Comparison of ENCODE assay signal across 26 mouse cellular contexts in genomic region chr16:92535258-92535657, GRCm38 (mm10). TPM values are rescaled to one million over a fixed set of nuclear protein-coding genes. Genes with fewer than 3 reads are reported as not detected.
A peak's percentile ranks its signal among the peaks of the same experiment; 100 is the strongest.
DNase-seq lines count a peak whose midpoint lies in the region; ATAC-seq and TF ChIP-seq lines count a peak whose summit lies in the region.
"Had no signal": no experiment of that assay in that cellular context is flagged by ENCODE, and none has a peak within 500 bp of the region (broad histone marks: within the 10 kb centered on the region; RNA-seq: fewer than 3 reads in every experiment).

No protein-coding gene starts in this region.

- TF ChIP-seq CTCF in CH12.LX (conservative IDR thresholded peaks at IDR 0.05 in 1 of 2, IDR thresholded peaks at IDR 0.05 in 1 of 2; ENCODE audit: low read depth in 2 of 2, low read length in 2 of 2), result no peak

- H3K79me2 ChIP-seq in CH12.LX (replicated peaks; ENCODE audit: control insufficient read depth, extremely low read depth, insufficient read depth, poor library complexity, severe bottlenecking), result no peaks in the 10 kb centered on the region

- H3K27me3 ChIP-seq in CH12.LX (replicated peaks), result no peaks in the 10 kb centered on the region
- no peaks in the 10 kb centered on the region for H3K27me3 ChIP-seq in hindbrain, embryonic 11.5 days (ENCODE audit: control insufficient read depth, insufficient read depth, low read length)
- H3K27me3 ChIP-seq: embryonic facial prominence, embryonic 13.5 days; embryonic facial prominence, embryonic 15.5 days; forebrain, embryonic 12.5 days had no signal

- 92% methylated on average over 2 of the region's 2 CpGs for WGBS in hindbrain, embryonic 11.5 days

- H3K9ac ChIP-seq in CH12.LX (ENCODE audit: insufficient read depth, low read depth), result no peak overlapping the region
- no peak overlapping the region for H3K9ac ChIP-seq in hindbrain, embryonic 11.5 days (ENCODE audit: low read depth, low read length)
- H3K9ac ChIP-seq: embryonic facial prominence, embryonic 13.5 days; embryonic facial prominence, embryonic 15.5 days; forebrain, embryonic 12.5 days had no signal

- peak; percentile 13 for DNase-seq in A20 (ENCODE audit: low read depth, low spot score)
- no peak for DNase-seq in CH12.LX (ENCODE audit: extremely low read depth)
- DNase-seq in lung, postnatal 10 days, result no peak
- DNase-seq in hindbrain, embryonic 11.5 days (ENCODE audit: low spot score), result no peak
- no peak for DNase-seq in gastrocnemius, postnatal 25 days
- DNase-seq: adrenal gland, adult 2 months; adrenal gland, postnatal 14 days; B cell, adult 2 months; cerebellum, adult 11 months; cerebellum, adult 18-20 months; cerebellum, adult 8-10 months; cerebellum, adult 9-11 months; cerebellum, postnatal 14 days; cerebellum, postnatal 36 days; embryo, embryonic 11 days had no signal

- no peak for TF ChIP-seq POLR2A in CH12.LX (IDR thresholded peaks at IDR 0.05; ENCODE audit: low read depth, low read length)

- no peak for TF ChIP-seq RAD21 in CH12.LX (IDR thresholded peaks at IDR 0.05; ENCODE audit: low read depth, low read length)

- dilution Hi-C loops in CH12.LX (cut with MboI; ENCODE audit: extremely low pct_ligation_motif_present, extremely low pct_unique_long_range_greater_than_20kb, low sequenced_read_pairs), result no loop called here

- no peak overlapping the region for H3K4me2 ChIP-seq in CH12.LX (ENCODE audit: insufficient read depth, low read depth, poor library complexity, severe bottlenecking)
- H3K4me2 ChIP-seq in hindbrain, embryonic 11.5 days (replicated peaks; ENCODE audit: low read depth, low read length), result no peak overlapping the region
- H3K4me2 ChIP-seq: embryonic facial prominence, embryonic 13.5 days; embryonic facial prominence, embryonic 15.5 days; forebrain, embryonic 12.5 days had no signal

- H3K4me1 ChIP-seq in CH12.LX (ENCODE audit: control insufficient read depth in 1 of 2, insufficient read depth in 2 of 2), result 0 out of 4 replicates have a peak, but pooled peaks cover 0 to 3% of the 10 kb centered on the region in 2 experiments
- no peaks in the 10 kb centered on the region for H3K4me1 ChIP-seq in hindbrain, embryonic 11.5 days (replicated peaks; ENCODE audit: control insufficient read depth, insufficient read depth, low read length)
- H3K4me1 ChIP-seq: embryonic facial prominence, embryonic 13.5 days; embryonic facial prominence, embryonic 15.5 days; forebrain, embryonic 12.5 days had no signal

- no peak overlapping the region for H3K4me3 ChIP-seq in CH12.LX (replicated peaks in 1 of 3; ENCODE audit: low read depth in 2 of 3, low read length in 2 of 3, poor library complexity in 1 of 3)
- no peak overlapping the region for H3K4me3 ChIP-seq in hindbrain, embryonic 11.5 days (ENCODE audit: low read depth, low read length)
- H3K4me3 ChIP-seq: embryonic facial prominence, embryonic 13.5 days; embryonic facial prominence, embryonic 15.5 days; erythroblast, embryonic 14.5 days; forebrain, embryonic 10.5 days; forebrain, embryonic 12.5 days had no signal

- H3K36me3 ChIP-seq in CH12.LX (replicated peaks in 1 of 2; ENCODE audit: control insufficient read depth in 1 of 2, insufficient read depth in 1 of 2, low read length in 1 of 2), result no peaks in the 10 kb centered on the region
- no peaks in the 10 kb centered on the region for H3K36me3 ChIP-seq in hindbrain, embryonic 11.5 days (ENCODE audit: control insufficient read depth, insufficient read depth, low read length)
- H3K36me3 ChIP-seq: embryonic facial prominence, embryonic 13.5 days; embryonic facial prominence, embryonic 15.5 days; forebrain, embryonic 10.5 days; forebrain, embryonic 12.5 days had no signal

- peak; percentile 51 for ATAC-seq in megakaryocyte, adult 5-6 weeks (ENCODE audit: poor library complexity, severe bottlenecking)
- no peak for ATAC-seq in hindbrain, embryonic 11.5 days (ENCODE audit: low FRiP score)
- ATAC-seq: CD4-positive, CD25-positive, alpha-beta regulatory T cell, adult 4 months; forebrain, embryonic 14.5 days; forebrain, embryonic 16.5 days had no signal

- TF ChIP-seq EP300 in CH12.LX (IDR thresholded peaks at IDR 0.05; ENCODE audit: low read length), result no peak

- H3K9me3 ChIP-seq in CH12.LX (replicated peaks; ENCODE audit: low read length), result peaks cover 11% of the 10 kb centered on the region
- no peaks in the 10 kb centered on the region for H3K9me3 ChIP-seq in hindbrain, embryonic 11.5 days (ENCODE audit: control insufficient read depth, low read length)
- H3K9me3 ChIP-seq: embryonic facial prominence, embryonic 13.5 days; embryonic facial prominence, embryonic 15.5 days had no signal

- no peak overlapping the region for H3K27ac ChIP-seq in CH12.LX (ENCODE audit: insufficient read depth, low read depth)
- no peak overlapping the region for H3K27ac ChIP-seq in hindbrain, embryonic 11.5 days (ENCODE audit: low read depth, low read length)
- H3K27ac ChIP-seq: embryonic facial prominence, embryonic 13.5 days; embryonic facial prominence, embryonic 15.5 days; forebrain, embryonic 10.5 days; forebrain, embryonic 12.5 days had no signal

- in situ Hi-C loops in CH12.LX (cut with MboI; ENCODE audit: low pct_ligation_motif_present, low pct_unique_long_range_greater_than_20kb, low sequenced_read_pairs), result no loop called here

TF ChIP-seq in CH12.LX, 34 proteins besides CTCF, POLR2A, EP300 and RAD21:
- TF ChIP-seq MAX (IDR thresholded peaks at IDR 0.05; ENCODE audit: low read length) (no peak), SMC3 (IDR thresholded peaks at IDR 0.05; ENCODE audit: low read depth, low read length) (no peak), ZC3H11A (IDR thresholded peaks at IDR 0.05; ENCODE audit: low read depth, low read length) (no peak), JUND (conservative IDR thresholded peaks at IDR 0.05; ENCODE audit: low read depth, low read length) (no peak), CHD1 (IDR thresholded peaks at IDR 0.05; ENCODE audit: low read depth, low read length) (no peak), RCOR1 (conservative IDR thresholded peaks at IDR 0.05; ENCODE audit: low read depth, low read length) (no peak), TBP (conservative IDR thresholded peaks at IDR 0.05; ENCODE audit: low read depth, low read length) (no peak), NRF1 (IDR thresholded peaks at IDR 0.05; ENCODE audit: low read depth, low read length) (no peak), MAZ (IDR thresholded peaks at IDR 0.05; ENCODE audit: low read depth, low read length) (no peak), CHD2 (IDR thresholded peaks at IDR 0.05; ENCODE audit: low read length) (no peak), HCFC1 (IDR thresholded peaks at IDR 0.05; ENCODE audit: low read depth, low read length) (peak; percentile 44), ELF1 (IDR thresholded peaks at IDR 0.05; ENCODE audit: low read depth, low read length) (peak; percentile 63), SIN3A (IDR thresholded peaks at IDR 0.05; ENCODE audit: low read length) (no peak), ZKSCAN1 (IDR thresholded peaks at IDR 0.05; ENCODE audit: borderline replicate concordance, low read depth, low read length) (no peak)

RNA-seq across cellular contexts. Expression of gene Clic6, which starts 49.7 kb away (rescaled TPM):
- total RNA-seq in CH12.LX (2012; rRNA removed) (0.80 and 1.2 TPM in 2 replicates), CH12.LX (2014; rRNA removed) (0.16 and 0.24 TPM in 2 replicates)
- polyA plus RNA-seq in CH12.LX (2012; ENCODE audit: insufficient read length, low read depth), result 0.08 TPM in 1 of 2 replicates, not detected in the other
- not detected in 2 replicates for total RNA-seq in megakaryocyte, adult 5-6 weeks (2015)
- total RNA-seq in megakaryocyte, adult 5-6 weeks (2017), result not detected in 2 replicates
- polyA plus RNA-seq in hindbrain, embryonic 11.5 days (2014; fragmentation: Nextera tagmentation; extraction: Ambion mirVana), result 3.4 and 4.8 TPM in 2 replicates
- not detected for total RNA-seq in gastrocnemius, postnatal 25 days (2021)
- total RNA-seq: common myeloid progenitor, adult 5-6 weeks; MEL had no signal
- polyA plus RNA-seq: CD4-positive, CD25-positive, alpha-beta regulatory T cell, adult 4 months; erythroblast, embryonic 14.5 days had no signal
